Mouse (Mus musculus): Measurements from ENCODE around the gene Siah3. TPM values are rescaled to one million over a fixed set of nuclear protein-coding genes. Genes with fewer than 3 reads are reported as not detected.

Siah3 gene
- polyA plus RNA-seq, 1 experiment from 2014 or later = 5.6 TPM

Other genes with a start within 250 kb of the Siah3 start
- not detected in 2 replicates for gene Cpb2, start 213.7 kb upstream of the Siah3 start, polyA plus RNA-seq (2014; fragmentation: Nextera tagmentation; extraction: Ambion mirVana)
- 34.5 and 40.1 TPM in 2 replicates for gene Zc3h13, start 171.6 kb upstream of the Siah3 start, polyA plus RNA-seq (2014; fragmentation: Nextera tagmentation; extraction: Ambion mirVana)
- not detected in 2 replicates for gene Spert, start 137.1 kb downstream of the Siah3 start, polyA plus RNA-seq (2014; fragmentation: Nextera tagmentation; extraction: Ambion mirVana)
- not detected in 2 replicates for gene Erich6b, start 186.3 kb downstream of the Siah3 start, polyA plus RNA-seq (2014; fragmentation: Nextera tagmentation; extraction: Ambion mirVana)